Mouse (Mus musculus): ENCODE results near the gene Ccsap.

DNA sequence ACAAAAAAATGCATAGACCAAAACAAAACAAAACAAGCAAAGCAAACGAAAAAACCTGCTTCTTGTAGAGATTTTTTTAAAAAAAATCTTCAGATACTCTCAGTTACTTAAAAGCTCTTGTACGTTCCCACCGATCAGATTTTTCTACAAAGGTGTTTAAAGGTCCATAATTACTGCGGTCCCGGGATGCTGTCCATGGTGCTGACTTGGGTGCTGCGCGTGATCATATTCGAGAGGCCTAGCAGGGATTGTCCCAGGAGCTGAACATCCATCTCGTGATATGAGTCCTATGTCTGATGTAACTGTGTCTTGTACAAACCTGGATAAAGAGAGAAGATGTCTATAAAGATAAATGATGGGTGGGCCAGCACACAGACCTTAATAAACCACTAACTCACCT, 21.5 kb downstream of the Ccsap start:
- TF ChIP-seq CTCF (IDR thresholded peaks at IDR 0.05; ENCODE audit: control insufficient read depth, insufficient read depth, insufficient read length) = no peak
- no peak for TF ChIP-seq MAX (IDR thresholded peaks at IDR 0.05)
- no peak for TF ChIP-seq USF1 (IDR thresholded peaks at IDR 0.05; ENCODE audit: low read depth)
- TF ChIP-seq MYOG (IDR thresholded peaks at IDR 0.05; ENCODE audit: control insufficient read depth, extremely low read depth, insufficient read length) = no peak
